Mouse (Mus musculus) macrophage (primary cell): ENCODE measurements around the gene Notch3. TPM values are rescaled to one million over a fixed set of nuclear protein-coding genes. Genes with fewer than 3 reads are reported as not detected.

Experiments
- polyA plus RNA-seq: library from polyadenylated mRNA; stranded (reverse); fragments of 250-400 nt; gene quantifications from 3 replicates; pipeline ENCODE4 v1.2.4, GENCODE M21; 2018; ENCODE audit warnings: inconsistent platforms

Notch3 gene
- polyA plus RNA-seq, 1 experiment from 2014 or later = not detected

Other genes starting within 250 kb of the Notch3 start
- gene Rrp1b, start 130.8 kb downstream of the Notch3 start, polyA plus RNA-seq = 4.0 to 12.0 TPM (median 7.3 TPM) in 3 replicates
- gene Hsf2bp, start 130.5 kb downstream of the Notch3 start, polyA plus RNA-seq = not detected in 3 replicates
- gene Ephx3, start 22.7 kb upstream of the Notch3 start, polyA plus RNA-seq = not detected in 3 replicates
- 51.6 to 129 TPM (median 55.6 TPM) in 3 replicates for gene Brd4, start 117.9 kb upstream of the Notch3 start, polyA plus RNA-seq
- 38.9 to 55.8 TPM (median 43.9 TPM) in 3 replicates for gene Akap8, start 154.4 kb upstream of the Notch3 start, polyA plus RNA-seq
- gene Akap8l, start 183.8 kb upstream of the Notch3 start, polyA plus RNA-seq = 20.2 to 41.0 TPM (median 33.8 TPM) in 3 replicates
- gene Wiz, start 222.6 kb upstream of the Notch3 start, polyA plus RNA-seq = 15.9 to 20.7 TPM (median 17.5 TPM) in 3 replicates
- gene Rasal3, start 236.7 kb upstream of the Notch3 start, polyA plus RNA-seq = 8.2 to 22.5 TPM (median 8.9 TPM) in 3 replicates